Mouse (Mus musculus) MEL-GATA-1-ER (cell line): ENCODE measurements around the gene Scarb2.

ENCODE experiments used
- DNase-seq: peaks from one replicate; pipeline ENCODE4 v3.0.0-alpha.2; 2012; ENCODE audit warnings: low read depth; ENCODE audit errors: extremely low read depth

Scarb2 gene

GRCm38 (mm10) chr5:92495291-92495690 is 11.3 kb downstream of the Scarb2 start:
- no peak for DNase-seq

GRCm38 (mm10) chr5:92493423-92493822 is 13.2 kb downstream of the Scarb2 start:
- no peak for DNase-seq

GRCm38 (mm10) chr5:92490779-92491178 is 15.9 kb downstream of the Scarb2 start:
- no peak for DNase-seq

- no peak for DNase-seq
Observed at GRCm38 (mm10) chr5:92490304-92490703, 16.3 kb downstream of the Scarb2 start.

- DNase-seq: no peak
Observed at GRCm38 (mm10) chr5:92489503-92489902, 17.1 kb downstream of the Scarb2 start.

- no peak for DNase-seq
Observed at GRCm38 (mm10) chr5:92488961-92489360, 17.7 kb downstream of the Scarb2 start.

- no peak for DNase-seq
Observed at GRCm38 (mm10) chr5:92488408-92488807, 18.2 kb downstream of the Scarb2 start.

GRCm38 (mm10) chr5:92486758-92487157 is 19.9 kb downstream of the Scarb2 start:
- DNase-seq: no peak

- no peak for DNase-seq
Observed at GRCm38 (mm10) chr5:92484880-92485279, 21.8 kb downstream of the Scarb2 start.

- no peak for DNase-seq
Observed at GRCm38 (mm10) chr5:92472863-92473262, 33.8 kb downstream of the Scarb2 start.

- no peak for DNase-seq
Observed at GRCm38 (mm10) chr5:92471531-92471930, 35.1 kb downstream of the Scarb2 start.

- no peak for DNase-seq
Observed at GRCm38 (mm10) chr5:92469201-92470130, 37.2 kb downstream of the Scarb2 start.

- DNase-seq: no peak
Observed at GRCm38 (mm10) chr5:92468234-92468633, 38.4 kb downstream of the Scarb2 start.

GRCm38 (mm10) chr5:92467102-92467766 is 39.4 kb downstream of the Scarb2 start:
- DNase-seq: no peak

GRCm38 (mm10) chr5:92465511-92465910 is 41.1 kb downstream of the Scarb2 start:
- DNase-seq: no peak

- no peak for DNase-seq
Observed at GRCm38 (mm10) chr5:92461321-92461720, 45.3 kb downstream of the Scarb2 start.

- no peak for DNase-seq
Observed at GRCm38 (mm10) chr5:92458726-92459125, 47.9 kb downstream of the Scarb2 start.

- no peak for DNase-seq
Observed at GRCm38 (mm10) chr5:92457410-92457809, 49.2 kb downstream of the Scarb2 start.

GRCm38 (mm10) chr5:92452876-92453275 is 53.8 kb downstream of the Scarb2 start:
- no peak for DNase-seq

GRCm38 (mm10) chr5:92446736-92447135 is 59.9 kb downstream of the Scarb2 start:
- DNase-seq: no peak

- no peak for DNase-seq
Observed at GRCm38 (mm10) chr5:92445016-92445415, 61.6 kb downstream of the Scarb2 start.

- no peak for DNase-seq
Observed at GRCm38 (mm10) chr5:92442914-92443313, 63.7 kb downstream of the Scarb2 start.

- DNase-seq: no peak
Observed at GRCm38 (mm10) chr5:92441494-92441893, 65.1 kb downstream of the Scarb2 start.
